Comparison of ENCODE assay signal across 18 mouse cellular contexts in the genomic region with DNA sequence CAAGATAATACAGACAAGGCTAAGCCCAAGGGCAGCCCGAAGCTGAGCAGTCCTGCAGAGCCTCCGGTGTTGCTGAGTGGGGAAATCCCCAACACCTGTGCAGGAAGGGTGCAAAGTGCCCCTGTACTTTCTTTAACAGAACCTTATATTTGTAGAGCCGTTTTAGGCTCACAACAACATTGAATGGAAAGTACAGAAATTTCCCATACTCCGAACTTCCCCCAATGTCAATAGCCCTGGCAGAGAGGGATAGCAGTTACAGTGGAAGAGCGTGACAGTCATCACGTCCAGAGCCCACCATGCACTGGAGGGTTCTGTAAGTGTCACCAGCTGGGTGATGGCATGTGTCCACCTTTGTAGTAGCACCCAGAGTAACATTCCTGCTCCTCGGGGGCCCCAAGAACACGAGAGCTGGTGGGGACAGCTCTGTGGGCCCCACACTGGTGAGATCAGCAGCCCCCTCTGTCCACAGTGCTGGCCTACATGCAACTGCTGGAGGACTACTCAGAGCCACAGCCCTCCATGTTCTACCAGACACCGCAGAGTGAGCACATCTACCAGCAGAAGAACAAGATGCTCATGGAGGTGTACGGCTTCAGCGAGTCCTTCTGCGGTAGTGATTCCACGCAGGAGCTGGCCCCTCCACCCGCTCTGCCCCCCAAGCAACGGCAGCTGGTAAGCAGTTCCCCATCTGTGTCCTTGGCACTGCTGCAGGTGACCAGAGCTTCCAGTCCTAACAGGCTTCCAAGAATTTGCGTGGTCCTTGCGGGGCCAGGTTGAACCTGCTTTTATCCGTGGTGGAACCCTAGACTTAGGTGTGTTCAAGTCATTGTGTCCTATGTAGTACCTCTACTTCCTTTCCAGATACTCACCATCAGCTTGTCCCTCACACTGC. TPM values are rescaled to one million over a fixed set of nuclear protein-coding genes. Genes with fewer than 3 reads are reported as not detected.
A peak's percentile ranks its signal among the peaks of the same experiment; 100 is the strongest.
DNase-seq lines count a peak whose midpoint lies in the region; ATAC-seq and TF ChIP-seq lines count a peak whose summit lies in the region.
"Had no signal": no experiment of that assay in that cellular context is flagged by ENCODE, and none has a peak within 500 bp of the region (broad histone marks: within the 10 kb centered on the region; RNA-seq: fewer than 3 reads in every experiment).

No protein-coding gene starts in this region.

- peaks cover 10% of the 10 kb centered on the region for H3K4me1 ChIP-seq in ES-Bruce4 (ENCODE audit: control insufficient read depth, insufficient read depth, low read length)
- H3K4me1 ChIP-seq in kidney, embryonic 14.5 days (ENCODE audit: control insufficient read depth, insufficient read depth, low read length) = no peaks in the 10 kb centered on the region
- H3K4me1 ChIP-seq: forebrain, embryonic 12.5 days; midbrain, embryonic 12.5 days had no signal

- no peak for TF ChIP-seq CTCF in ES-Bruce4 (IDR thresholded peaks at IDR 0.05; ENCODE audit: low read depth, low read length)

- WGBS in kidney, embryonic 14.5 days = 93% methylated on average over 18 of the region's 18 CpGs

- no peak for TF ChIP-seq POLR2A in ES-Bruce4 (IDR thresholded peaks at IDR 0.05; ENCODE audit: insufficient read depth, low read length)

- no peak for ATAC-seq in kidney, embryonic 14.5 days (ENCODE audit: low FRiP score, low TSS enrichment)

- H3K4me2 ChIP-seq in kidney, embryonic 14.5 days (replicated peaks; ENCODE audit: low read depth, low read length) = no peak overlapping the region
- H3K4me2 ChIP-seq: forebrain, embryonic 12.5 days; liver, embryonic 15.5 days; midbrain, embryonic 12.5 days had no signal

- 0 out of 2 replicates have a peak overlapping the region, but pooled peaks have one; percentile 10 for H3K27ac ChIP-seq in ES-Bruce4 (ENCODE audit: insufficient read depth, low read length)
- H3K27ac ChIP-seq in kidney, embryonic 14.5 days (ENCODE audit: low read depth, low read length) = no peak overlapping the region
- H3K27ac ChIP-seq: forebrain, embryonic 12.5 days; kidney, postnatal 0 days; liver, embryonic 15.5 days; midbrain, embryonic 12.5 days had no signal

- no peak for TF ChIP-seq EP300 in ES-Bruce4 (IDR thresholded peaks at IDR 0.05; ENCODE audit: insufficient read depth, low read depth, low read length)

- H3K4me3 ChIP-seq in ES-Bruce4 (ENCODE audit: low read depth, low read length) = no peak overlapping the region
- H3K4me3 ChIP-seq in kidney, embryonic 14.5 days (ENCODE audit: low read length) = no peak overlapping the region
- H3K4me3 ChIP-seq: forebrain, embryonic 12.5 days; liver, embryonic 15.5 days; midbrain, embryonic 12.5 days had no signal

- DNase-seq in spleen, adult 18-20 months = peak; percentile 21 to 24
- no peak for DNase-seq in spleen, postnatal 14 days (ENCODE audit: low spot score in 2 of 2)
- peak; percentile 80 for DNase-seq in cerebellum, adult 9-10 months
- no peak for DNase-seq in thymus, postnatal 0 days (ENCODE audit: low spot score)
- no peak for DNase-seq in ovary, postnatal 14 days (ENCODE audit: low spot score)
- DNase-seq: heart, adult 11 months; layer of hippocampus, postnatal 36 days had no signal

- H3K27me3 ChIP-seq in ES-Bruce4 (ENCODE audit: control insufficient read depth, insufficient read depth, low read length, poor library complexity, severe bottlenecking) = no peaks in the 10 kb centered on the region
- H3K27me3 ChIP-seq in kidney, embryonic 14.5 days (ENCODE audit: control insufficient read depth, insufficient read depth, low read length) = no peaks in the 10 kb centered on the region
- H3K27me3 ChIP-seq: forebrain, embryonic 12.5 days; liver, embryonic 15.5 days; midbrain, embryonic 12.5 days had no signal

- H3K9me3 ChIP-seq in ES-Bruce4 (replicated peaks; ENCODE audit: control insufficient read depth, insufficient read depth, low read length, poor library complexity, severe bottlenecking) = no peaks in the 10 kb centered on the region
- no peaks in the 10 kb centered on the region for H3K9me3 ChIP-seq in kidney, embryonic 14.5 days (ENCODE audit: control insufficient read depth, low read length)
- H3K9me3 ChIP-seq: forebrain, embryonic 12.5 days; liver, embryonic 15.5 days; midbrain, embryonic 12.5 days had no signal

- peaks cover 6% of the 10 kb centered on the region for H3K36me3 ChIP-seq in ES-Bruce4 (ENCODE audit: control insufficient read depth, insufficient read depth, low read length, poor library complexity, severe bottlenecking)
- peaks cover 57% of the 10 kb centered on the region for H3K36me3 ChIP-seq in kidney, embryonic 14.5 days (ENCODE audit: control insufficient read depth, insufficient read depth, low read length)

- no peak overlapping the region for H3K9ac ChIP-seq in ES-Bruce4 (ENCODE audit: low read depth, poor library complexity, severe bottlenecking)
- H3K9ac ChIP-seq in kidney, embryonic 14.5 days (ENCODE audit: low read depth, low read length) = no peak overlapping the region
- H3K9ac ChIP-seq: forebrain, embryonic 12.5 days; liver, embryonic 15.5 days; midbrain, embryonic 12.5 days had no signal

RNA-seq across cellular contexts. Expression of a gene that starts 44.5 kb away (rescaled TPM):
- polyA plus RNA-seq in ES-Bruce4 (2011; ENCODE audit: insufficient read depth, insufficient read length, low read depth, missing spikeins) = 0.75 TPM in 1 of 2 replicates, not detected in the other
- 0.19 TPM in 1 of 2 replicates, not detected in the other for polyA plus RNA-seq in thymus, postnatal 0 days (2015; fragmentation: Nextera tagmentation; extraction: Ambion mirVana)
- 0.84 and 1.5 TPM in 2 replicates for polyA plus RNA-seq in kidney, embryonic 14.5 days (2014; fragmentation: Nextera tagmentation; extraction: Ambion mirVana)
- polyA plus RNA-seq: embryonic facial prominence, embryonic 14.5 days; forebrain, embryonic 12.5 days; heart, embryonic 16.5 days; limb, embryonic 11.5 days; midbrain, embryonic 12.5 days; neural tube, embryonic 11.5 days had no signal

RNA-seq across cellular contexts. Expression of a gene that starts 52.1 kb away (rescaled TPM):
- not detected in 2 replicates for polyA plus RNA-seq in ES-Bruce4 (2011; ENCODE audit: insufficient read depth, insufficient read length, low read depth, missing spikeins)
- not detected in 2 replicates for polyA plus RNA-seq in thymus, postnatal 0 days (2015; fragmentation: Nextera tagmentation; extraction: Ambion mirVana)
- polyA plus RNA-seq in kidney, embryonic 14.5 days (2014; fragmentation: Nextera tagmentation; extraction: Ambion mirVana) = 0.41 and 1.0 TPM in 2 replicates
- polyA plus RNA-seq: embryonic facial prominence, embryonic 14.5 days; forebrain, embryonic 12.5 days; kidney, postnatal 0 days; limb, embryonic 11.5 days; liver, embryonic 15.5 days; neural tube, embryonic 11.5 days; small intestine, adult 2 months had no signal

Comparison
In these comparisons a context has a peak if more than half of its experiments do, and no peak if none do; other contexts are left out.
1. DNase-seq: peak in spleen, adult 18-20 months (2 of 2) and cerebellum, adult 9-10 months (single experiment); none in spleen, postnatal 14 days (0 of 2), thymus, postnatal 0 days (single experiment) and ovary, postnatal 14 days (single experiment).